Mouse (Mus musculus) lung, postnatal 0 days (tissue): ENCODE measurements at regions not wholly inside any gene's neighbourhood (a gene's known extent, or its start where the extent isn't known, plus 50 kb on each side); places are given as distances from the start of the nearest gene placed in this dataset.

ENCODE experiments used
- ATAC-seq: fragments of 200-750 bp; cut with Nextera tagmentation; 2 replicates; pipeline ENCODE4 v1.8.0; 2017; ENCODE audit warnings: moderate library complexity
- DNase-seq: peaks from one replicate; pipeline ENCODE4 v3.0.0-alpha.2; 2016; ENCODE audit warnings: low spot score
- H3K27ac ChIP-seq: fragments of 300-500 bp; sonication (generic); 2 replicates; pipeline ENCODE4 v1.5.1; 2014; ENCODE audit warnings: antibody characterized with exemption, mild to moderate bottlenecking, low read length, mixed read lengths
- H3K27me3 ChIP-seq: fragments of 300-500 bp; sonication (generic); replicated peaks from 2 replicates; pipeline ENCODE4 v1.6.1; 2014; ENCODE audit warnings: low read length, mixed read lengths; ENCODE audit not compliant: insufficient read depth
- H3K36me3 ChIP-seq: fragments of 300-500 bp; sonication (generic); 2 replicates; pipeline ENCODE4 v1.6.1; 2014; ENCODE audit warnings: low read length, mixed read lengths; ENCODE audit not compliant: insufficient read depth
- H3K4me1 ChIP-seq: fragments of 300-500 bp; sonication (generic); 2 replicates; pipeline ENCODE4 v1.6.1; 2014; ENCODE audit warnings: antibody characterized with exemption, low read depth, low read length, mixed read lengths; ENCODE audit not compliant: insufficient read depth
- H3K4me2 ChIP-seq: fragments of 300-500 bp; sonication (generic); replicated peaks from 2 replicates; pipeline ENCODE4 v1.6.1; 2014; ENCODE audit warnings: low read depth, mild to moderate bottlenecking, low read length, moderate library complexity, mixed read lengths
- H3K4me3 ChIP-seq: fragments of 300-500 bp; sonication (generic); 2 replicates; pipeline ENCODE4 v1.5.1; 2014; ENCODE audit warnings: low read depth, low read length
- H3K9ac ChIP-seq: fragments of 300-500 bp; sonication (generic); replicated peaks from 2 replicates; pipeline ENCODE4 v1.6.1; 2014; ENCODE audit warnings: low read depth, mild to moderate bottlenecking
- H3K9me3 ChIP-seq: fragments of 300-500 bp; sonication (generic); 2 replicates; pipeline ENCODE4 v1.6.1; 2016; ENCODE audit warnings: low read length, mixed read lengths
- CTCF ChIP-seq: IDR thresholded peaks from 2 replicates; pipeline ENCODE4 v1.5.1; 2016; ENCODE audit warnings: antibody characterized with exemption, mild to moderate bottlenecking
- EP300 ChIP-seq: IDR thresholded peaks from 2 replicates; pipeline ENCODE4 v1.6.1; 2016; ENCODE audit warnings: antibody characterized with exemption, mild to moderate bottlenecking, control low read depth
- WGBS: fragments of 180-500 bp; shearing (Covaris S2); extraction: QIAGEN DNeasy Blood & Tissue Kit; methylation state at CpG from one replicate; pipeline ENCODE4 v1.1.7; 2014; 5-methylcytosine and 5-hydroxymethylcytosine counted together

DNA sequence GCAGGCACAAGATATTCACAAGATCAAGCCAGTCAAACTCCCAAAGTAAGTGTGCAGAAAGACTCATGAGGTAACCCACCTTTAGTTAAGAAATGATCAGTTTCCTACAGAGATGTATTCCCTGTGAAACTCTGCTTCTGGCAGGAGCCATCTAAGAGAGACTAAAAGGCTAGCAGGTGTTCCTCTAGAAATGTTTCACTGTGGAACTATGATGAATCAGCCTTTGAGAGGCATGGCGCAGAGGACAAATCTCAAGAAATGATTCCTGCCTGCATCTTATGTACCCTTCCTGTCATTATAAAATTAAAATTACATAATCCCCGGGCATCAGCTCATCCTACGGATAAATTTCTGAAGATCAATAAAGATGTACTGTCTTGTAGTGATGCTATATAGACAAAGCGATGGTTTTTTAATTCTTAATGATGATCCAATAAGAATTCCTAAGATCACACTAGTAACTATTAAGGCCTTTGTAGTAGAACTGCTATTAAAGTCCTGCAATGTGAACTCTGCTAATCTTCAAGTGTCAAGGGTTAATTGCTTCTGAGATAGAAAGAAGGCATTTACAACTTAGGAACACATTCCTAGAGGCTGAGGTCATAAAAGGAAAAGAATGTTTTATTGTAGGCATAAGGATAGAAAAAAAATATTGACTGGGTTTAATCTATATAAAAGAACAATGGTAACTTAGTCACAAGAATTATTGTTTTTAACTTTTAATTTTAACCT, 4219.7 kb upstream of the Gm7489 start:
- H3K36me3 ChIP-seq, result no peaks in the 10 kb centered on the region
- DNase-seq (no peak), ATAC-seq (no peak)
- TF ChIP-seq EP300, result no peak
- TF ChIP-seq CTCF, result no peak
- H3K9ac ChIP-seq, result no peak overlapping the region
- H3K27ac ChIP-seq, result no peak overlapping the region
- H3K9me3 ChIP-seq, result no peaks in the 10 kb centered on the region
- 82% methylated on average over 4 of the region's 4 CpGs for WGBS
- no peak overlapping the region for H3K4me2 ChIP-seq
- H3K4me1 ChIP-seq, result no peaks in the 10 kb centered on the region
- H3K27me3 ChIP-seq, result no peaks in the 10 kb centered on the region
- H3K4me3 ChIP-seq, result no peak overlapping the region
